Mouse (Mus musculus): ENCODE measurements around the gene Zfand2b. TPM values are rescaled to one million over a fixed set of nuclear protein-coding genes. Genes with fewer than 3 reads are reported as not detected.
A peak's percentile ranks its signal among the peaks of the same experiment; 100 is the strongest.

The Zfand2b gene
- polyA plus RNA-seq (2015; fragmentation: Nextera tagmentation; extraction: Ambion mirVana) = 27.2 and 31.7 TPM in 2 replicates

- Histone ChIP-seq H3K36me3 (peaks cover 42% of the 10 kb centered on the region), H3K4me2 (peak within 1 kb of the TSS; percentile 83), H3K4me1 (peaks cover 15% of the 10 kb centered on the region), H3K27me3 (replicated peaks) (no peaks in the 10 kb centered on the region), H3K9me3 (no peaks in the 10 kb centered on the region), H3K27ac (replicated peaks) (peak within 1 kb of the TSS; percentile 87), H3K9ac (peak within 1 kb of the TSS; percentile 86), H3K4me3 (peak within 1 kb of the TSS; percentile 70)
- ATAC-seq (ENCODE audit: extremely low read depth, insufficient number of reproducible peaks, low FRiP score, low TSS enrichment) = peak; percentile 98
- WGBS = 1% methylated on average over 59 of the region's 59 CpGs
These were observed at the start of gene Zfand2b for GRCm38 (mm10) chr1:75168472-75169464. Zfand2b (plus strand) TSS chr1:75168646.

- no peak for ATAC-seq (ENCODE audit: extremely low read depth, insufficient number of reproducible peaks, low FRiP score, low TSS enrichment)
These were observed 46.2 kb upstream of the Zfand2b start for GRCm38 (mm10) chr1:75122211-75122610.

GRCm38 (mm10) chr1:75124346-75125321, 43.8 kb upstream of the Zfand2b start, which contains the start of gene Nhej1:
Nhej1 (minus strand) TSS chr1:75125200.
- Histone ChIP-seq H3K4me2 (peak within 1 kb of the TSS; percentile 70), H3K9ac (peak within 1 kb of the TSS; percentile 84), H3K4me1 (peaks cover 13% of the 10 kb centered on the region), H3K27ac (replicated peaks) (peak within 1 kb of the TSS; percentile 97), H3K4me3 (peak within 1 kb of the TSS; percentile 63), H3K36me3 (no peaks in the 10 kb centered on the region), H3K9me3 (no peaks in the 10 kb centered on the region), H3K27me3 (replicated peaks) (peaks cover 4% of the 10 kb centered on the region; the same call in 1 of the 2 replicates)
- peak; percentile 94 for ATAC-seq (ENCODE audit: extremely low read depth, insufficient number of reproducible peaks, low FRiP score, low TSS enrichment)
- 1% methylated on average over 56 of the region's 56 CpGs for WGBS

More at GRCm38 (mm10) chr1:75122211-75122610, 46.2 kb upstream of the Zfand2b start:
- H3K27me3 ChIP-seq (replicated peaks) = no peaks in the 10 kb centered on the region
- H3K4me3 ChIP-seq = no peak overlapping the region
- H3K9ac ChIP-seq = no peak overlapping the region
- 72% methylated on average over 3 of the region's 3 CpGs for WGBS
- peaks cover 13% of the 10 kb centered on the region for H3K4me1 ChIP-seq
- H3K36me3 ChIP-seq = no peaks in the 10 kb centered on the region
- H3K27ac ChIP-seq (replicated peaks) = no peak overlapping the region
- H3K9me3 ChIP-seq = no peaks in the 10 kb centered on the region
- no peak overlapping the region for H3K4me2 ChIP-seq

- Histone ChIP-seq H3K9me3 (no peaks in the 10 kb centered on the region), H3K4me3 (peak overlapping the region; percentile 63), H3K27me3 (replicated peaks) (peaks cover 4% of the 10 kb centered on the region; the same call in 1 of the 2 replicates), H3K9ac (peak overlapping the region; percentile 84), H3K4me2 (peak overlapping the region; percentile 70), H3K27ac (replicated peaks) (peak overlapping the region; percentile 97), H3K36me3 (no peaks in the 10 kb centered on the region), H3K4me1 (peaks cover 13% of the 10 kb centered on the region)
- ATAC-seq (ENCODE audit: extremely low read depth, insufficient number of reproducible peaks, low FRiP score, low TSS enrichment) = no peak
- WGBS = 32% methylated on average over 5 of the region's 5 CpGs
These were observed 43.0 kb upstream of the Zfand2b start for GRCm38 (mm10) chr1:75125418-75125817.

- Histone ChIP-seq H3K36me3 (no peaks in the 10 kb centered on the region), H3K9ac (no peak overlapping the region), H3K27me3 (replicated peaks) (peaks cover 15% of the 10 kb centered on the region), H3K9me3 (no peaks in the 10 kb centered on the region), H3K4me1 (peaks cover 13% of the 10 kb centered on the region), H3K4me3 (no peak overlapping the region), H3K4me2 (no peak overlapping the region), H3K27ac (replicated peaks) (no peak overlapping the region)
- no peak for ATAC-seq (ENCODE audit: extremely low read depth, insufficient number of reproducible peaks, low FRiP score, low TSS enrichment)
- WGBS = 64% methylated on average over 3 of the region's 3 CpGs
These were observed 39.8 kb upstream of the Zfand2b start for GRCm38 (mm10) chr1:75128641-75129040.

- no peak for ATAC-seq (ENCODE audit: extremely low read depth, insufficient number of reproducible peaks, low FRiP score, low TSS enrichment)
- Histone ChIP-seq H3K36me3 (peaks cover 38% of the 10 kb centered on the region), H3K4me3 (no peak within 1 kb of the TSS), H3K9me3 (no peaks in the 10 kb centered on the region), H3K27me3 (replicated peaks) (peaks cover 17% of the 10 kb centered on the region), H3K9ac (no peak within 1 kb of the TSS), H3K27ac (replicated peaks) (no peak within 1 kb of the TSS), H3K4me2 (no peak within 1 kb of the TSS), H3K4me1 (no peaks in the 10 kb centered on the region)
- WGBS = 50% methylated on average over 12 of the region's 12 CpGs
These were observed 34.8 kb upstream of the Zfand2b start, which contains the start of gene Slc23a3 for GRCm38 (mm10) chr1:75133421-75134207. Slc23a3 (minus strand) TSS chr1:75133890.

- peak overlapping the region; percentile 5; the same call in 1 of the 2 replicates for H3K9ac ChIP-seq
- peak overlapping the region; percentile 22 for H3K4me2 ChIP-seq
- 68% methylated on average over 6 of the region's 6 CpGs for WGBS
- no peak overlapping the region; the same call in 1 of the 2 replicates for H3K27ac ChIP-seq (replicated peaks)
- no peaks in the 10 kb centered on the region for H3K9me3 ChIP-seq
- peaks cover 52% of the 10 kb centered on the region for H3K36me3 ChIP-seq
- H3K4me1 ChIP-seq = peaks cover 15% of the 10 kb centered on the region
- no peak for ATAC-seq (ENCODE audit: extremely low read depth, insufficient number of reproducible peaks, low FRiP score, low TSS enrichment)
- peaks cover 12% of the 10 kb centered on the region for H3K27me3 ChIP-seq (replicated peaks)
- no peak overlapping the region for H3K4me3 ChIP-seq
These were observed 32.2 kb upstream of the Zfand2b start for GRCm38 (mm10) chr1:75136293-75136692.

GRCm38 (mm10) chr1:75136730-75137129, 31.7 kb upstream of the Zfand2b start:
- H3K36me3 ChIP-seq = peaks cover 52% of the 10 kb centered on the region
- H3K27me3 ChIP-seq (replicated peaks) = peaks cover 12% of the 10 kb centered on the region
- H3K4me1 ChIP-seq = peaks cover 15% of the 10 kb centered on the region
- peak overlapping the region; percentile 29; the same call in 1 of the 2 replicates for H3K4me2 ChIP-seq
- 26% methylated on average over 3 of the region's 3 CpGs for WGBS
- no peak overlapping the region for H3K9ac ChIP-seq
- ATAC-seq (ENCODE audit: extremely low read depth, insufficient number of reproducible peaks, low FRiP score, low TSS enrichment) = no peak
- H3K9me3 ChIP-seq = no peaks in the 10 kb centered on the region
- H3K27ac ChIP-seq (replicated peaks) = no peak overlapping the region; the same call in 1 of the 2 replicates
- no peak overlapping the region for H3K4me3 ChIP-seq

GRCm38 (mm10) chr1:75138448-75138847, 30.0 kb upstream of the Zfand2b start:
- no peak overlapping the region for H3K9ac ChIP-seq
- 0 out of 2 replicates have a peak, but pooled peaks cover 3% of the 10 kb centered on the region for H3K27me3 ChIP-seq (replicated peaks)
- no peaks in the 10 kb centered on the region for H3K9me3 ChIP-seq
- H3K27ac ChIP-seq (replicated peaks) = no peak overlapping the region
- H3K4me3 ChIP-seq = 0 out of 2 replicates have a peak overlapping the region, but pooled peaks have one; percentile 90
- 0 out of 2 replicates have a peak overlapping the region, but pooled peaks have one; percentile 29 for H3K4me2 ChIP-seq
- ATAC-seq (ENCODE audit: extremely low read depth, insufficient number of reproducible peaks, low FRiP score, low TSS enrichment) = no peak
- peaks cover 52% of the 10 kb centered on the region for H3K36me3 ChIP-seq
- 85% methylated on average over 2 of the region's 2 CpGs for WGBS
- peaks cover 18% of the 10 kb centered on the region for H3K4me1 ChIP-seq

GRCm38 (mm10) chr1:75140601-75141190, 27.8 kb upstream of the Zfand2b start:
- no peak for ATAC-seq (ENCODE audit: extremely low read depth, insufficient number of reproducible peaks, low FRiP score, low TSS enrichment)
- peaks cover 62% of the 10 kb centered on the region for H3K36me3 ChIP-seq
- H3K4me1 ChIP-seq = peaks cover 27% of the 10 kb centered on the region
- no peaks in the 10 kb centered on the region for H3K9me3 ChIP-seq
- H3K27ac ChIP-seq (replicated peaks) = peak overlapping the region; percentile 98
- H3K9ac ChIP-seq = peak overlapping the region; percentile 98
- H3K4me2 ChIP-seq = peak overlapping the region; percentile 95
- WGBS = 53% methylated on average over 4 of the region's 4 CpGs
- peak overlapping the region; percentile 90 for H3K4me3 ChIP-seq
- no peaks in the 10 kb centered on the region for H3K27me3 ChIP-seq (replicated peaks)

All from heart, embryonic 13.5 days (tissue).